Mouse (Mus musculus) limb, embryonic 15.5 days (tissue): ENCODE measurements at regions not wholly inside any gene's neighbourhood (a gene's known extent, or its start where the extent isn't known, plus 50 kb on each side); places are given as distances from the start of the nearest gene placed in this dataset. TPM values are rescaled to one million over a fixed set of nuclear protein-coding genes. Genes with fewer than 3 reads are reported as not detected.
A peak's percentile ranks its signal among the peaks of the same experiment; 100 is the strongest.

Experiments
- ATAC-seq: fragments of 200-750 bp; cut with Nextera tagmentation; 2 replicates; pipeline ENCODE4 v1.8.0; 2017; ENCODE audit warnings: low read depth, moderate TSS enrichment; ENCODE audit not compliant: insufficient number of reproducible peaks, low FRiP score, low TSS enrichment
- H3K27ac ChIP-seq: fragments of 300-500 bp; sonication (generic); 2 replicates; pipeline ENCODE4 v1.5.1; 2015; ENCODE audit warnings: moderate library complexity, mild to moderate bottlenecking, inconsistent platforms
- H3K27me3 ChIP-seq: fragments of 300-500 bp; sonication (generic); 2 replicates; pipeline ENCODE4 v1.6.1; 2015; ENCODE audit warnings: inconsistent platforms
- H3K36me3 ChIP-seq: fragments of 300-500 bp; sonication (generic); 2 replicates; pipeline ENCODE4 v1.6.1; 2015; ENCODE audit warnings: inconsistent platforms
- H3K4me1 ChIP-seq: fragments of 300-500 bp; sonication (generic); 2 replicates; pipeline ENCODE4 v1.6.1; 2015; ENCODE audit warnings: inconsistent platforms
- H3K4me2 ChIP-seq: fragments of 300-500 bp; sonication (generic); 2 replicates; pipeline ENCODE4 v1.6.1; 2015; ENCODE audit warnings: mild to moderate bottlenecking, inconsistent platforms
- H3K4me3 ChIP-seq: fragments of 300-500 bp; sonication (generic); 2 replicates; pipeline ENCODE4 v1.5.1; 2015; ENCODE audit warnings: mild to moderate bottlenecking, inconsistent platforms
- H3K9ac ChIP-seq: fragments of 300-500 bp; sonication (generic); 2 replicates; pipeline ENCODE4 v1.6.1; 2015; ENCODE audit warnings: inconsistent platforms
- H3K9me3 ChIP-seq: fragments of 300-500 bp; sonication (generic); 2 replicates; pipeline ENCODE4 v1.6.1; 2016; ENCODE audit warnings: inconsistent platforms
- WGBS: fragments of 180-500 bp; shearing (Covaris S2); methylation state at CpG from one replicate; pipeline ENCODE4 v1.1.7; 2015; 5-methylcytosine and 5-hydroxymethylcytosine counted together
- microRNA counts: library from miRNA; unstranded; fragments of <30 nt; microRNA quantifications from one replicate; lab custom pipeline; 2016
- microRNA-seq: library from miRNA; unstranded; fragments of <30 nt; microRNA quantifications from one replicate; pipeline ENCODE4, GENCODE M21; 2016

- 67% methylated on average over 3 of the region's 3 CpGs for WGBS
- Histone ChIP-seq H3K27ac (no peak overlapping the region), H3K27me3 (no peaks in the 10 kb centered on the region)
Measured at GRCm38 (mm10) chrX:19150606-19151005, 330.5 kb downstream of the Tex13c3 start.

GRCm38 (mm10) chrX:19148672-19149071 lies 332.4 kb downstream of the Tex13c3 start:
- no peak for ATAC-seq
- 91% methylated on average over 1 of the region's 1 CpGs for WGBS
- Histone ChIP-seq H3K4me1 (no peaks in the 10 kb centered on the region), H3K27ac (no peak overlapping the region), H3K9me3 (no peaks in the 10 kb centered on the region), H3K9ac (no peak overlapping the region), H3K4me3 (no peak overlapping the region), H3K27me3 (no peaks in the 10 kb centered on the region), H3K36me3 (no peaks in the 10 kb centered on the region), H3K4me2 (no peak overlapping the region)

More at GRCm38 (mm10) chrX:19150606-19151005, 330.5 kb downstream of the Tex13c3 start:
- H3K9me3 ChIP-seq: no peaks in the 10 kb centered on the region
- no peaks in the 10 kb centered on the region for H3K36me3 ChIP-seq
- no peak overlapping the region for H3K9ac ChIP-seq
- no peak overlapping the region for H3K4me3 ChIP-seq
- no peaks in the 10 kb centered on the region for H3K4me1 ChIP-seq
- no peak overlapping the region for H3K4me2 ChIP-seq
- no peak for ATAC-seq

- Histone ChIP-seq H3K27ac (no peak overlapping the region), H3K36me3 (no peaks in the 10 kb centered on the region), H3K9ac (no peak overlapping the region), H3K27me3 (no peaks in the 10 kb centered on the region), H3K4me1 (no peaks in the 10 kb centered on the region), H3K4me2 (no peak overlapping the region), H3K9me3 (no peaks in the 10 kb centered on the region), H3K4me3 (no peak overlapping the region)
- 94% methylated on average over 3 of the region's 3 CpGs for WGBS
- no peak for ATAC-seq
Measured at GRCm38 (mm10) chrX:19148251-19148650, 332.9 kb downstream of the Tex13c3 start.

- 73% methylated on average over 7 of the region's 7 CpGs for WGBS
- ATAC-seq: no peak
- no peaks in the 10 kb centered on the region for H3K27me3 ChIP-seq
- H3K36me3 ChIP-seq: no peaks in the 10 kb centered on the region
- H3K9ac ChIP-seq: no peak overlapping the region
- H3K4me3 ChIP-seq: no peak overlapping the region
- H3K4me2 ChIP-seq: no peak overlapping the region
- no peaks in the 10 kb centered on the region for H3K9me3 ChIP-seq
- H3K27ac ChIP-seq: no peak overlapping the region
- H3K4me1 ChIP-seq: no peaks in the 10 kb centered on the region
Measured at GRCm38 (mm10) chrX:19112753-19113152, 368.4 kb downstream of the Tex13c3 start.

GRCm38 (mm10) chrX:19102911-19103310 lies 378.2 kb downstream of the Tex13c3 start:
- Histone ChIP-seq H3K4me3 (no peak overlapping the region), H3K4me1 (no peaks in the 10 kb centered on the region), H3K27me3 (no peaks in the 10 kb centered on the region), H3K4me2 (no peak overlapping the region), H3K9ac (no peak overlapping the region), H3K9me3 (no peaks in the 10 kb centered on the region), H3K27ac (no peak overlapping the region), H3K36me3 (no peaks in the 10 kb centered on the region)
- 62% methylated on average over 2 of the region's 2 CpGs for WGBS
- no peak for ATAC-seq

- no peaks in the 10 kb centered on the region for H3K9me3 ChIP-seq
- H3K4me1 ChIP-seq: no peaks in the 10 kb centered on the region
- H3K36me3 ChIP-seq: no peaks in the 10 kb centered on the region
- no peak overlapping the region for H3K4me3 ChIP-seq
- H3K27me3 ChIP-seq: no peaks in the 10 kb centered on the region
- no peak overlapping the region for H3K4me2 ChIP-seq
- no peak overlapping the region for H3K27ac ChIP-seq
- H3K9ac ChIP-seq: no peak overlapping the region
- no peak for ATAC-seq
Measured at GRCm38 (mm10) chrX:19095960-19096359, 385.2 kb downstream of the Tex13c3 start.

GRCm38 (mm10) chrX:19084435-19084834 lies 396.7 kb downstream of the Tex13c3 start:
- H3K4me1 ChIP-seq: no peaks in the 10 kb centered on the region
- whole genome bisulfite sequencing: 96% methylated on average over 1 of the region's 1 CpGs
- H3K4me3 ChIP-seq: no peak overlapping the region
- no peak overlapping the region for H3K9ac ChIP-seq
- no peaks in the 10 kb centered on the region for H3K27me3 ChIP-seq
- ATAC-seq: no peak
- no peak overlapping the region for H3K4me2 ChIP-seq
- H3K27ac ChIP-seq: no peak overlapping the region
- H3K36me3 ChIP-seq: no peaks in the 10 kb centered on the region
- H3K9me3 ChIP-seq: no peaks in the 10 kb centered on the region

- Histone ChIP-seq H3K27ac (no peak overlapping the region), H3K9me3 (no peaks in the 10 kb centered on the region), H3K4me3 (no peak overlapping the region), H3K4me1 (no peaks in the 10 kb centered on the region), H3K9ac (no peak overlapping the region), H3K36me3 (no peaks in the 10 kb centered on the region), H3K27me3 (no peaks in the 10 kb centered on the region), H3K4me2 (no peak overlapping the region)
- no peak for ATAC-seq
- WGBS: 59% methylated on average over 2 of the region's 2 CpGs
Measured at GRCm38 (mm10) chrX:19080021-19080420, 401.1 kb downstream of the Tex13c3 start.

MicroRNA genes in the stretch of these regions (microRNA counts, 519-probe panel; counts per million panel counts)
- 2,203 counts per million, percentile 41 among the panel's probes with 10 or more counts for microRNA mmu-miR-221 (lab: Ali Mortazavi, UCI)
- not detected for microRNA mmu-miR-222 (lab: Ali Mortazavi, UCI)

Small RNA genes lying in the stretch of these regions (microRNA-seq; reads per million reads assigned to microRNA genes)
- gene Mir221: 217 reads per million, percentile 58 among the genes with 10 or more reads in this experiment
- gene Mir222: 117 reads per million, percentile 52 among the genes with 10 or more reads in this experiment
